Mouse (Mus musculus) liver, embryonic 12.5 days (tissue): ENCODE data around the gene Grin1. TPM values are rescaled to one million over a fixed set of nuclear protein-coding genes. Genes with fewer than 3 reads are reported as not detected.

Source experiments
- ATAC-seq: fragments of 200-750 bp; cut with Nextera tagmentation; 2 replicates; pipeline ENCODE4 v1.8.0; 2017; ENCODE audit warnings: moderate number of reproducible peaks, mild to moderate bottlenecking, moderate library complexity
- H3K27ac ChIP-seq: fragments of 300-500 bp; sonication (generic); 2 replicates; pipeline ENCODE4 v1.5.1; 2016; ENCODE audit warnings: mild to moderate bottlenecking
- H3K27me3 ChIP-seq: fragments of 300-500 bp; sonication (generic); replicated peaks from 2 replicates; pipeline ENCODE4 v1.6.1; 2016; ENCODE audit warnings: mild to moderate bottlenecking, moderate library complexity
- H3K36me3 ChIP-seq: fragments of 300-500 bp; sonication (generic); 2 replicates; pipeline ENCODE4 v1.6.1; 2016; ENCODE audit warnings: mild to moderate bottlenecking, moderate library complexity
- H3K4me1 ChIP-seq: fragments of 300-500 bp; sonication (generic); 2 replicates; pipeline ENCODE4 v1.6.1; 2016
- H3K4me2 ChIP-seq: fragments of 300-500 bp; sonication (generic); 2 replicates; pipeline ENCODE4 v1.6.1; 2016; ENCODE audit warnings: mild to moderate bottlenecking, moderate library complexity
- H3K4me3 ChIP-seq: fragments of 300-500 bp; sonication (generic); 2 replicates; pipeline ENCODE4 v1.5.1; 2016; ENCODE audit warnings: mild to moderate bottlenecking, moderate library complexity
- H3K9ac ChIP-seq: fragments of 300-500 bp; sonication (generic); 2 replicates; pipeline ENCODE4 v1.6.1; 2016; ENCODE audit warnings: mild to moderate bottlenecking, moderate library complexity
- H3K9me3 ChIP-seq: fragments of 300-500 bp; sonication (generic); replicated peaks from 2 replicates; pipeline ENCODE4 v1.6.1; 2016; ENCODE audit warnings: mild to moderate bottlenecking, moderate library complexity
- WGBS: fragments of 180-500 bp; shearing (Covaris S2); methylation state at CpG from one replicate; pipeline ENCODE4 v1.1.7; 2016; ENCODE audit not compliant: insufficient replicate concordance; 5-methylcytosine and 5-hydroxymethylcytosine counted together
- polyA plus RNA-seq: library from polyadenylated mRNA; unstranded; fragments of >200 nt; fragmentation: Nextera tagmentation; extraction: Ambion mirVana; gene quantifications from 2 replicates; pipeline ENCODE4 v1.2.1, GENCODE M21; 2016

Gene Grin1
- polyA plus RNA-seq, 1 experiment from 2014 or later = 0.41 TPM

DNA sequence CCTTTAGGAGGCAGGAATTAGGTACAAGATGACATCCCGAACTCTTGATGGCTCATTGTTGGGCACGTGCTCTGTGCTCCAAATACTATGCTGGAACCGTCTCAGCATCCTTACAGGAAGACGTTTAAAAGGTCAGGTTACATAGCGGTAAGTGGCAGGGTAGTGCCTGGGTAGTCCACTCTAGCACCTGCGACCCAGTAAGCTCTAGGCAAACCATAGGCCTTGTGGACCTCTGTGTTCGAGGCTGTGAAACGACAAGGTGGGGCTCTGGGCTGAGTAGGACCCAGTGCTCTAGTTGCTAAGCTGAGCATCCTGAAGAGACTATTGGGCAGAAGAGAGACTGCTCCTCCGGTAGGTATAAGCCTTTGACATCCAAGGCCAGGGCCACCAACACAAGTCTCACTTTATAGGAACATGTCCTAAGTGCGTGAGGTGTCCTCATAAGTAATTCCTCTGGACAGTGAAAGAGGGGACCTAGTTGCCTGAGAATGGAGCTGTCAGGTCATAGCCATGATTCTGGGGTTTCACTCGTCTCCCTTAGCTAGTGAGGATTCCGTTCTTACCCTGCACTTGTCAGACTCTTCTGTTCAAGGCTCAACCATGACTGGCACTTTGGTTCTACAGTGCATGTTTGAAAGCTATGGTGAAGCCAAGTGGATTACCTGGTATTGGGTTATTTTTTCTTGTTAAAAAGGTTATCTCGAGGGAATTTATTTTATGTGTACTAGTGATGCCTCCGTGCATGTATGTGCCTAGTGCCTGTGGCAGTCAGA lies 13.2 kb downstream of the Grin1 start:
- Histone ChIP-seq H3K4me1 (peaks cover 12% of the 10 kb centered on the region), H3K27ac (no peak overlapping the region), H3K27me3 (peaks cover 94% of the 10 kb centered on the region), H3K9me3 (no peaks in the 10 kb centered on the region), H3K9ac (0 out of 2 replicates have a peak overlapping the region, but pooled peaks have one; percentile 31), H3K4me3 (peak overlapping the region; percentile 45; the same call in 1 of the 2 replicates), H3K4me2 (peak overlapping the region; percentile 67), H3K36me3 (no peaks in the 10 kb centered on the region)
- no peak for ATAC-seq
- 44% methylated on average over 14 of the region's 14 CpGs for WGBS

GRCm38 (mm10) chr2:25304657-25305541 lies 14.1 kb downstream of the Grin1 start:
- H3K9ac ChIP-seq = 0 out of 2 replicates have a peak overlapping the region, but pooled peaks have one; percentile 31
- WGBS = 3% methylated on average over 41 of the region's 45 CpGs

GRCm38 (mm10) chr2:25303931-25304656 lies 14.9 kb downstream of the Grin1 start:
- Histone ChIP-seq H3K4me2 (peak overlapping the region; percentile 67; the same call in 1 of the 2 replicates), H3K4me3 (peak overlapping the region; percentile 45; the same call in 1 of the 2 replicates), H3K27ac (no peak overlapping the region), H3K27me3 (peaks cover 79% of the 10 kb centered on the region), H3K36me3 (no peaks in the 10 kb centered on the region), H3K9me3 (no peaks in the 10 kb centered on the region), H3K4me1 (peaks cover 12% of the 10 kb centered on the region), H3K9ac (no peak overlapping the region)
- ATAC-seq = no peak
- 63% methylated on average over 7 of the region's 7 CpGs for WGBS

More at GRCm38 (mm10) chr2:25304657-25305541, 14.1 kb downstream of the Grin1 start:
- peaks cover 12% of the 10 kb centered on the region for H3K4me1 ChIP-seq
- 0 out of 2 replicates have a peak, but pooled peaks have one; percentile 27 for ATAC-seq
- no peaks in the 10 kb centered on the region for H3K9me3 ChIP-seq
- H3K4me2 ChIP-seq = peak overlapping the region; percentile 67
- H3K27ac ChIP-seq = no peak overlapping the region
- no peaks in the 10 kb centered on the region for H3K36me3 ChIP-seq
- peak overlapping the region; percentile 45 for H3K4me3 ChIP-seq
- H3K27me3 ChIP-seq = peaks cover 85% of the 10 kb centered on the region

DNA sequence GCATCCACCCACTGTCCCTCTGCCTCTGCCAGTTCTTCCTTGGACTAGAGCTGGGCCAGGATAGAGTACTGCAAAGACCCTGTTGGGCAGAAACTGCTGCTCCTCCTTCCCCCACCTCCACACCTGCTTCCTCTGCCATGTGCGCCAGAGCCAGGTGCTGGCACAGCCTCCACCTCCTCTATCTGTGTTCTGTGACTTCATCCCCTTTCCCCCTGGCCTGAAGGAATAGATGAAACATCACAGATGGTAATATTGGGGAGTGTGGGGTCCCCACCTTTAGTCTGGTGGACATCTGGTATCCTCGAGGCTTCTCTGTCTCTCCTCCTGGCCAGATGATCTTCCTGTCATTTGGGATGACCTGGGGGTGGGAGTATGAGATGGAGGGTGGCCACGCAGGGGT lies 15.5 kb downstream of the Grin1 start:
- Histone ChIP-seq H3K4me1 (peaks cover 12% of the 10 kb centered on the region), H3K4me2 (no peak overlapping the region), H3K27me3 (peaks cover 74% of the 10 kb centered on the region), H3K4me3 (no peak overlapping the region), H3K27ac (no peak overlapping the region), H3K9me3 (no peaks in the 10 kb centered on the region), H3K36me3 (no peaks in the 10 kb centered on the region), H3K9ac (no peak overlapping the region)
- 46% methylated on average over 3 of the region's 3 CpGs for WGBS
- no peak for ATAC-seq

- Histone ChIP-seq H3K4me1 (no peaks in the 10 kb centered on the region), H3K27me3 (peaks cover 74% of the 10 kb centered on the region), H3K4me3 (no peak overlapping the region), H3K9ac (no peak overlapping the region), H3K9me3 (no peaks in the 10 kb centered on the region), H3K36me3 (no peaks in the 10 kb centered on the region), H3K27ac (no peak overlapping the region), H3K4me2 (no peak overlapping the region)
- ATAC-seq = no peak
- WGBS = 62% methylated on average over 10 of the region's 10 CpGs
These were observed 20.9 kb downstream of the Grin1 start for GRCm38 (mm10) chr2:25298046-25298445.

DNA sequence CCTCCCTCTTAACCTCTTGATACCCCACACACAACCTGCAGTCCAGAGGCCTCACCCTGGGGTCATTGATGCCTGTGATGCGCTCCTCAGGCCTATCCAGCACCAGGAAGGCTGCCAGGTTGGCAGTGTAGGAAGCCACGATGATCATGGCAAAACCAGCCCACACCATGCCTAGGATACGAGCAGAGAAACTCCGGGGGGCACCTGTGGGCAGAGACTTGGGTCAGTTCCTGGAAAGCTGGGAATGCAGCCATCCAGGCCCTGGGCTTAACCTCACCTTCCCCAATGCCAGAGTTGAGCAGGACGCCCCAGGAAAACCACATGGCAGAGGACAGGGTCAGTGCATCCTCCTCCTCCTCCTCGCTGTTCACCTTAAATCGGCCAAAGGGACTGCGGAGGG lies 21.9 kb downstream of the Grin1 start:
- 66% methylated on average over 8 of the region's 8 CpGs for WGBS
- no peak overlapping the region for H3K4me3 ChIP-seq
- H3K9ac ChIP-seq = no peak overlapping the region
- peaks cover 75% of the 10 kb centered on the region for H3K27me3 ChIP-seq
- no peaks in the 10 kb centered on the region for H3K9me3 ChIP-seq
- peaks cover 5% of the 10 kb centered on the region for H3K4me1 ChIP-seq
- no peak overlapping the region for H3K27ac ChIP-seq
- no peak for ATAC-seq
- no peaks in the 10 kb centered on the region for H3K36me3 ChIP-seq
- no peak overlapping the region for H3K4me2 ChIP-seq

GRCm38 (mm10) chr2:25293706-25294105 lies 25.3 kb downstream of the Grin1 start:
- WGBS = 62% methylated on average over 9 of the region's 9 CpGs
- H3K27me3 ChIP-seq = peaks cover 99% of the 10 kb centered on the region

GRCm38 (mm10) chr2:25292856-25293255 lies 26.1 kb downstream of the Grin1 start:
- H3K27ac ChIP-seq = no peak overlapping the region
- no peak for ATAC-seq
- no peaks in the 10 kb centered on the region for H3K36me3 ChIP-seq
- peaks cover 11% of the 10 kb centered on the region for H3K4me1 ChIP-seq
- H3K4me2 ChIP-seq = no peak overlapping the region
- no peak overlapping the region for H3K9ac ChIP-seq
- WGBS = 0% methylated on average over 1 of the region's 1 CpGs
- no peaks in the 10 kb centered on the region for H3K9me3 ChIP-seq
- no peak overlapping the region for H3K4me3 ChIP-seq
- peaks cover 100% of the 10 kb centered on the region for H3K27me3 ChIP-seq

More at GRCm38 (mm10) chr2:25293706-25294105, 25.3 kb downstream of the Grin1 start:
- H3K4me2 ChIP-seq = no peak overlapping the region
- no peak overlapping the region for H3K9ac ChIP-seq
- H3K27ac ChIP-seq = no peak overlapping the region
- no peak overlapping the region for H3K4me3 ChIP-seq
- H3K4me1 ChIP-seq = peaks cover 11% of the 10 kb centered on the region
- no peaks in the 10 kb centered on the region for H3K36me3 ChIP-seq
- ATAC-seq = no peak
- H3K9me3 ChIP-seq = no peaks in the 10 kb centered on the region

GRCm38 (mm10) chr2:25292054-25292544 lies 26.9 kb downstream of the Grin1 start:
- H3K9ac ChIP-seq = no peak overlapping the region
- no peaks in the 10 kb centered on the region for H3K36me3 ChIP-seq
- no peaks in the 10 kb centered on the region for H3K9me3 ChIP-seq
- peaks cover 15% of the 10 kb centered on the region for H3K4me1 ChIP-seq
- ATAC-seq = 0 out of 2 replicates have a peak, but pooled peaks have one; percentile 19
- peak overlapping the region; percentile 33 for H3K4me3 ChIP-seq
- no peak overlapping the region for H3K27ac ChIP-seq
- peaks cover 95% of the 10 kb centered on the region for H3K27me3 ChIP-seq
- WGBS = 5% methylated on average over 39 of the region's 43 CpGs
- peak overlapping the region; percentile 60 for H3K4me2 ChIP-seq

DNA sequence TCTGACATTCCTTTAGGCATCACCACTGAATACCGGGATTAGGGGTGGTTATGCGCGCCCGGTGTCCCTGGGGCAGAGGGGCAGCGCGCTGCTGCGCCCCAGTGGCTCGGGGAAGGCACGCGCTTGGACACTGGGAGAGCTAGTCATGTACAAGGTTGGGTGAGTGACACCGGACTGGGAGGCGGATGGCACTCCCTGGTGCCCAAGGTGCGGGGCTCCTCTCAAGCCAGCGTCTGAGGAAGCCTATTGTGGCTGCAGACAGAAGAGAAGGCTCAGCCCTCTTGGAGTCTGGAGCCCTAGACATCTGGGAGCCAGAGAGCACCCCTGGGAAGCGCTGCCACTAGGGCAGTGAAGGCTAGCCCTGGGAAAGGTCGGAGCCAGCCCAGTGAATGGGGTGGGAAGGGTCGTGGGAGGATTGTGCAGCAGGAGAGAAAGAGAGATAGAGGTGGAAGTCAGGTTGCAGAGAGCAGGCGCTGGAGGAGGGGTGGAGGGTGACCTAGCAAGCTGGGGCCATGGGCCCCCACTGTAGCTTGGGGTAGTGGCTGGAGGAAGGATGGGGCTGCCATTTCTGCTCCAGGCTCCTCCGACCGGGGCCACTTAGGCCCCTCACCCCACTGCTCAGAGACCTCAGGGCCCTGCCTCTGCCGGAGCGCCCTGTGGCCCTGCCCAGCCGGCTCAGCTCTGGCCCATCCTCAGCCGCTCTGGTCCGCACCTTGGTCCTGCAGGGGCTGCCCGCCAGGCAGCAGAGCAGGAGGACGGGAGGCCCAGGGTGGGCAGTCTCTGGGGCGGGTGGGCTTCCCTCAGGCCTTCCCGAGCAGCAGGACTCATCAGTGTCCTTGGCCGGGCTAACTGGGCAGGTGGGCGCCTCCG lies 27.6 kb downstream of the Grin1 start:
- Histone ChIP-seq H3K4me2 (peak overlapping the region; percentile 60), H3K9me3 (no peaks in the 10 kb centered on the region), H3K4me3 (no peak overlapping the region), H3K9ac (no peak overlapping the region), H3K4me1 (peaks cover 21% of the 10 kb centered on the region), H3K36me3 (peaks cover under 1% of the 10 kb centered on the region; the same call in 1 of the 2 replicates), H3K27me3 (peaks cover 88% of the 10 kb centered on the region), H3K27ac (no peak overlapping the region)
- ATAC-seq = no peak
- 10% methylated on average over 32 of the region's 32 CpGs for WGBS

GRCm38 (mm10) chr2:25290816-25291130 lies 28.2 kb downstream of the Grin1 start:
- no peak overlapping the region for H3K4me2 ChIP-seq
- no peak overlapping the region for H3K9ac ChIP-seq
- WGBS = 4% methylated on average over 18 of the region's 18 CpGs
- H3K4me3 ChIP-seq = no peak overlapping the region
- peaks cover 7% of the 10 kb centered on the region for H3K36me3 ChIP-seq
- H3K27me3 ChIP-seq = peaks cover 81% of the 10 kb centered on the region
- H3K27ac ChIP-seq = no peak overlapping the region
- no peaks in the 10 kb centered on the region for H3K9me3 ChIP-seq
- ATAC-seq = no peak
- peaks cover 28% of the 10 kb centered on the region for H3K4me1 ChIP-seq
